Mouse (Mus musculus) ES-E14 (cell line): ENCODE measurements around the gene Pcgf5.

Experiments
- CHD2 ChIP-seq: IDR thresholded peaks from 2 replicates; pipeline ENCODE4 v1.6.1; 2014; ENCODE audit warnings: mild to moderate bottlenecking, low read depth, low read length, inconsistent platforms
- HCFC1 ChIP-seq: IDR thresholded peaks from 2 replicates; pipeline ENCODE4 v1.6.1; 2012; ENCODE audit warnings: low read length, inconsistent platforms, borderline replicate concordance; ENCODE audit not compliant: insufficient read depth
- MAFK ChIP-seq: IDR thresholded peaks from 2 replicates; pipeline ENCODE4 v1.6.1; 2014; ENCODE audit warnings: mild to moderate bottlenecking, low read depth, low read length, inconsistent platforms; ENCODE audit not compliant: insufficient read depth
- ZNF384 ChIP-seq: IDR thresholded peaks from 2 replicates; pipeline ENCODE4 v1.6.1; 2012; ENCODE audit warnings: low read depth, low read length, inconsistent platforms

DNA sequence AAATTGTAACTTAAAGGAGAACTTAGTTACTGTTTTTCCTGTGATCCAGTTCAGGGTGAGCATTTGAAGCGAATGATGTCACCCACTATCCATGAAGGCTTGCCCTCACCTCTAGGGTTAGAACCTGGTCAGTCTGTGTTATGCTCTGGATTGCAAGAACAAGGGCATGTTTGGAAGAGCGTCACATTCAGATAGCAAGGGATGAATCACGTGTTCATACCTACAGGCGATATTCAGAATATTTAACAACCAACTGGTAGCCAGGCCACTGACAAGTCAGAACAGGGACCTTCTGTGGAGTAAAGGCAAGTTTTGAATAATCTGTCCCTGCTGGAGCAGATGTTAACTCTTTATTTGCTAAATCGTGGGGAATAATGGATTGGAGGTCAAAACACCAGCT lies 14.4 kb downstream of the Pcgf5 start:
- TF ChIP-seq MAFK (no peak), ZNF384 (no peak), HCFC1 (no peak), CHD2 (no peak)
